Mouse (Mus musculus) MEL (cell line): ENCODE results near the gene Sorcs2. TPM values are rescaled to one million over a fixed set of nuclear protein-coding genes. Genes with fewer than 3 reads are reported as not detected.

ENCODE experiments used
- DNase-seq: peaks from one replicate; pipeline ENCODE4 v3.0.0; 2011; ENCODE audit warnings: low read depth, low spot score
- H3K27ac ChIP-seq: 2 replicates; pipeline ENCODE4 v1.5.1; 2012; ENCODE audit warnings: low read depth, mild to moderate bottlenecking, control low read depth, low read length, moderate library complexity; ENCODE audit not compliant: control insufficient read depth
- H3K27me3 ChIP-seq, 2 experiments: fragments of 150-350 bp in 1 of 2; sonication (generic) in 1 of 2; 2 replicates each; pipeline ENCODE4 v1.6.1; 2012; ENCODE audit warnings: low read length in 2 of 2, mild to moderate bottlenecking in 2 of 2, improper control_type of control experiment in 1 of 2, moderate library complexity in 1 of 2; ENCODE audit not compliant: insufficient read depth in 2 of 2, control insufficient read depth in 1 of 2
- H3K36me3 ChIP-seq, 2 experiments: 2 replicates each; pipeline ENCODE4 v1.6.1; 2012 to 2014; ENCODE audit warnings: low read length in 2 of 2, improper control_type of control experiment in 1 of 2, inconsistent platforms in 1 of 2, mild to moderate bottlenecking in 1 of 2; ENCODE audit not compliant: insufficient read depth in 2 of 2, control insufficient read depth in 1 of 2
- H3K4me1 ChIP-seq, 2 experiments: fragments of 150-350 bp in 1 of 2; sonication (generic) in 1 of 2; 2 replicates each; pipeline ENCODE4 v1.6.1; 2012; ENCODE audit warnings: low read length in 2 of 2, improper control_type of control experiment in 1 of 2, mild to moderate bottlenecking in 1 of 2; ENCODE audit not compliant: insufficient read depth in 2 of 2, control insufficient read depth in 1 of 2
- H3K4me3 ChIP-seq, 2 experiments: fragments of 150-350 bp in 1 of 2; sonication (generic) in 1 of 2; 2 replicates each; pipeline ENCODE4 v1.5.1; 2012; ENCODE audit warnings: low read depth in 2 of 2, low read length in 2 of 2, mild to moderate bottlenecking in 2 of 2, moderate library complexity in 2 of 2, control low read depth in 1 of 2, improper control_type of control experiment in 1 of 2; ENCODE audit not compliant: control insufficient read depth in 1 of 2, insufficient read depth in 1 of 2
- H3K79me2 ChIP-seq: 2 replicates; pipeline ENCODE4 v1.6.1; 2012; ENCODE audit warnings: mild to moderate bottlenecking, low read length, moderate library complexity; ENCODE audit not compliant: control insufficient read depth, poor library complexity, insufficient read depth
- H3K9ac ChIP-seq: 2 replicates; pipeline ENCODE4 v1.6.1; 2012; ENCODE audit warnings: low read depth, mild to moderate bottlenecking, control low read depth, low read length, moderate library complexity; ENCODE audit not compliant: control insufficient read depth, poor library complexity, severe bottlenecking
- H3K9me3 ChIP-seq: fragments of 150-350 bp; sonication (generic); replicated peaks from 2 replicates; pipeline ENCODE4 v1.6.1; 2012; ENCODE audit warnings: mild to moderate bottlenecking, low read length, improper control_type of control experiment, moderate library complexity; ENCODE audit not compliant: insufficient read depth
- BHLHE40 ChIP-seq: IDR thresholded peaks from 2 replicates; pipeline ENCODE4 v1.6.1; 2012; ENCODE audit warnings: low read depth, mild to moderate bottlenecking, inconsistent platforms, low read length, improper control_type of control experiment, borderline replicate concordance
- E2F4 ChIP-seq: IDR thresholded peaks from 2 replicates; pipeline ENCODE4 v1.6.1; 2011; ENCODE audit warnings: low read depth, low read length, improper control_type of control experiment, borderline replicate concordance
- ETS1 ChIP-seq: IDR thresholded peaks from 2 replicates; pipeline ENCODE4 v1.6.1; 2012; ENCODE audit warnings: low read depth, mild to moderate bottlenecking, inconsistent platforms, low read length, improper control_type of control experiment, moderate library complexity
- GABPA ChIP-seq: IDR thresholded peaks from 2 replicates; pipeline ENCODE4 v1.6.1; 2012; ENCODE audit warnings: low read depth, mild to moderate bottlenecking, inconsistent platforms, low read length, improper control_type of control experiment, moderate library complexity
- GATA1 ChIP-seq: IDR thresholded peaks from 2 replicates; pipeline ENCODE4 v1.6.1; 2011; ENCODE audit warnings: low read depth, low read length, improper control_type of control experiment
- HCFC1 ChIP-seq: IDR thresholded peaks from 2 replicates; pipeline ENCODE4 v1.6.1; 2012; ENCODE audit warnings: low read depth, mild to moderate bottlenecking, inconsistent platforms, low read length, improper control_type of control experiment, moderate library complexity
- JUND ChIP-seq: IDR thresholded peaks from 2 replicates; pipeline ENCODE4 v1.6.1; 2011; ENCODE audit warnings: low read depth, mild to moderate bottlenecking, improper control_type of control experiment, low read length
- MAFK ChIP-seq: IDR thresholded peaks from 2 replicates; pipeline ENCODE4 v1.6.1; 2011; ENCODE audit warnings: low read depth, mild to moderate bottlenecking, low read length, improper control_type of control experiment, borderline replicate concordance
- MAX ChIP-seq: IDR thresholded peaks from 2 replicates; pipeline ENCODE4 v1.6.1; 2011; ENCODE audit warnings: low read length, improper control_type of control experiment
- MAZ ChIP-seq: IDR thresholded peaks from 2 replicates; pipeline ENCODE4 v1.6.1; 2012; ENCODE audit warnings: low read depth, mild to moderate bottlenecking, inconsistent platforms, low read length, improper control_type of control experiment
- MEF2A ChIP-seq: IDR thresholded peaks from 2 replicates; pipeline ENCODE4 v1.6.1; 2014; ENCODE audit warnings: low read depth, mild to moderate bottlenecking, inconsistent platforms, low read length, improper control_type of control experiment; ENCODE audit not compliant: poor library complexity, insufficient replicate concordance, severe bottlenecking; ENCODE audit errors: extremely low read depth
- MXI1 ChIP-seq: IDR thresholded peaks from 2 replicates; pipeline ENCODE4 v1.6.1; 2011; ENCODE audit warnings: mild to moderate bottlenecking, low read depth, low read length, improper control_type of control experiment
- MYB ChIP-seq: IDR thresholded peaks from 2 replicates; pipeline ENCODE4 v1.6.1; 2011; ENCODE audit warnings: mild to moderate bottlenecking, low read depth, low read length, improper control_type of control experiment
- MYC ChIP-seq: IDR thresholded peaks from 2 replicates; pipeline ENCODE4 v1.6.1; 2011; ENCODE audit warnings: low read depth, mild to moderate bottlenecking, low read length, improper control_type of control experiment, moderate library complexity
- NELFE ChIP-seq: IDR thresholded peaks from 2 replicates; pipeline ENCODE4 v1.6.1; 2011; ENCODE audit warnings: low read depth, low read length, improper control_type of control experiment
- NRF1 ChIP-seq: IDR thresholded peaks from 2 replicates; pipeline ENCODE4 v1.6.1; 2014; ENCODE audit warnings: low read depth, mild to moderate bottlenecking, inconsistent platforms, low read length, improper control_type of control experiment, moderate library complexity; ENCODE audit not compliant: poor library complexity, insufficient read depth, severe bottlenecking
- POLR2AphosphoS5 ChIP-seq: IDR thresholded peaks from 2 replicates; pipeline ENCODE4 v1.6.1; 2012; ENCODE audit warnings: low read depth, borderline replicate concordance, mild to moderate bottlenecking, inconsistent platforms, low read length, moderate library complexity, mixed read lengths
- RAD21 ChIP-seq: IDR thresholded peaks from 2 replicates; pipeline ENCODE4 v1.6.1; 2011; ENCODE audit warnings: mild to moderate bottlenecking, low read depth, low read length, improper control_type of control experiment
- TBP ChIP-seq: IDR thresholded peaks from 2 replicates; pipeline ENCODE4 v1.8.0; 2011; ENCODE audit warnings: low read depth, low read length, improper control_type of control experiment
- USF1 ChIP-seq: IDR thresholded peaks from 2 replicates; pipeline ENCODE4 v1.6.1; 2014; ENCODE audit warnings: low read depth, mild to moderate bottlenecking, inconsistent platforms, low read length, improper control_type of control experiment, moderate library complexity
- ZMIZ1 ChIP-seq: IDR thresholded peaks from 2 replicates; pipeline ENCODE4 v1.6.1; 2012; ENCODE audit warnings: low read depth, mild to moderate bottlenecking, inconsistent platforms, low read length, improper control_type of control experiment, moderate library complexity
- ZNF384 ChIP-seq: IDR thresholded peaks from 2 replicates; pipeline ENCODE4 v1.6.1; 2012; ENCODE audit warnings: low read depth, mild to moderate bottlenecking, inconsistent platforms, low read length, improper control_type of control experiment
- polyA plus RNA-seq, 2 experiments: library from polyadenylated mRNA; stranded (reverse) in 1 of 2; unstranded in 1 of 2; fragments of >175 nt in 1 of 2; fragments of >200 nt in 1 of 2; gene quantifications; 2 replicates each; pipeline versions ENCODE4 v1.2.1 to v1.2.4; 2012; ENCODE audit warnings: low replicate concordance in 2 of 2, low read depth in 1 of 2; ENCODE audit not compliant: insufficient read length in 2 of 2, insufficient read depth in 1 of 2, missing spikeins in 1 of 2
- total RNA-seq: library from RNA; depleted of rRNA; stranded (reverse); fragments of 300-350 nt; gene quantifications from 2 replicates; pipeline ENCODE4 v1.2.3, GENCODE M21; 2012

The Sorcs2 gene
- total and polyA plus RNA-seq, 3 experiments = not detected

- H3K36me3 ChIP-seq = no peaks in the 10 kb centered on the region
- H3K4me1 ChIP-seq = no peaks in the 10 kb centered on the region
- no peaks in the 10 kb centered on the region for H3K27me3 ChIP-seq
- no peak overlapping the region for H3K9ac ChIP-seq
- no peak overlapping the region for H3K27ac ChIP-seq
- H3K4me3 ChIP-seq = no peak overlapping the region
- no peaks in the 10 kb centered on the region for H3K79me2 ChIP-seq
- H3K9me3 ChIP-seq = no peaks in the 10 kb centered on the region
- TF ChIP-seq NELFE (no peak), TBP (no peak), MYC (no peak), POLR2AphosphoS5 (no peak), USF1 (no peak), MAFK (no peak), MYB (no peak), RAD21 (no peak), MEF2A (no peak), ZMIZ1 (no peak), BHLHE40 (no peak), GABPA (no peak)
- no peak for DNase-seq
Measured at GRCm38 (mm10) chr5:36154879-36155485, 243.0 kb downstream of the Sorcs2 start.

- TF ChIP-seq MAFK (no peak), ETS1 (no peak), MXI1 (no peak), ZNF384 (no peak), GATA1 (no peak), MAZ (no peak), E2F4 (no peak), NRF1 (no peak), JUND (no peak), MYB (no peak), MAX (no peak), HCFC1 (no peak)
- Histone ChIP-seq H3K79me2 (no peaks in the 10 kb centered on the region), H3K36me3 (no peaks in the 10 kb centered on the region), H3K9me3 (no peaks in the 10 kb centered on the region), H3K27ac (no peak overlapping the region), H3K9ac (no peak overlapping the region), H3K4me3 (no peak overlapping the region), H3K27me3 (no peaks in the 10 kb centered on the region), H3K4me1 (no peaks in the 10 kb centered on the region)
- no peak for DNase-seq
Measured at GRCm38 (mm10) chr5:36153261-36153660, 244.7 kb downstream of the Sorcs2 start.
